Mouse (Mus musculus) forebrain, embryonic 13.5 days (tissue): ENCODE measurements at regions not wholly inside any gene's neighbourhood (a gene's known extent, or its start where the extent isn't known, plus 50 kb on each side); places are given as distances from the start of the nearest gene placed in this dataset.

Source experiments
- ATAC-seq: fragments of 200-750 bp; cut with Nextera tagmentation; 2 replicates; pipeline ENCODE4 v1.8.0; 2017
- H3K27ac ChIP-seq: fragments of 300-500 bp; sonication (generic); 2 replicates; pipeline ENCODE4 v1.5.1; 2015; ENCODE audit warnings: inconsistent platforms, mild to moderate bottlenecking, moderate library complexity
- H3K27me3 ChIP-seq: fragments of 300-500 bp; sonication (generic); 2 replicates; pipeline ENCODE4 v1.6.1; 2015; ENCODE audit warnings: mild to moderate bottlenecking, inconsistent platforms
- H3K36me3 ChIP-seq: fragments of 300-500 bp; sonication (generic); 2 replicates; pipeline ENCODE4 v1.6.1; 2015; ENCODE audit warnings: mild to moderate bottlenecking, inconsistent platforms; ENCODE audit not compliant: poor library complexity, severe bottlenecking
- H3K4me1 ChIP-seq: fragments of 300-500 bp; sonication (generic); 2 replicates; pipeline ENCODE4 v1.6.1; 2015; ENCODE audit warnings: inconsistent platforms
- H3K4me2 ChIP-seq: fragments of 300-500 bp; sonication (generic); 2 replicates; pipeline ENCODE4 v1.6.1; 2015; ENCODE audit warnings: inconsistent platforms, mild to moderate bottlenecking, moderate library complexity
- H3K4me3 ChIP-seq: fragments of 300-500 bp; sonication (generic); 2 replicates; pipeline ENCODE4 v1.5.1; 2015; ENCODE audit warnings: mild to moderate bottlenecking, inconsistent platforms
- H3K9ac ChIP-seq: fragments of 300-500 bp; sonication (generic); 2 replicates; pipeline ENCODE4 v1.6.1; 2015; ENCODE audit warnings: mild to moderate bottlenecking, inconsistent platforms
- H3K9me3 ChIP-seq: fragments of 300-500 bp; sonication (generic); replicated peaks from 2 replicates; pipeline ENCODE4 v1.6.1; 2016; ENCODE audit warnings: inconsistent platforms
- WGBS: fragments of 180-500 bp; shearing (Covaris S2); methylation state at CpG from one replicate; pipeline ENCODE4 v1.1.7; 2015; 5-methylcytosine and 5-hydroxymethylcytosine counted together

- 76% methylated on average over 5 of the region's 5 CpGs for WGBS
- Histone ChIP-seq H3K9me3 (no peaks in the 10 kb centered on the region), H3K4me3 (no peak overlapping the region), H3K9ac (no peak overlapping the region), H3K4me2 (no peak overlapping the region), H3K4me1 (no peaks in the 10 kb centered on the region), H3K36me3 (no peaks in the 10 kb centered on the region), H3K27ac (no peak overlapping the region), H3K27me3 (no peaks in the 10 kb centered on the region)
- no peak for ATAC-seq
These were observed 108.5 kb downstream of the Gm826 start for GRCm38 (mm10) chr2:160225450-160225849.

- H3K9ac ChIP-seq: no peak overlapping the region
- H3K4me2 ChIP-seq: no peak overlapping the region
- H3K27ac ChIP-seq: no peak overlapping the region
- ATAC-seq: no peak
- no peaks in the 10 kb centered on the region for H3K27me3 ChIP-seq
- no peaks in the 10 kb centered on the region for H3K36me3 ChIP-seq
- WGBS: 93% methylated on average over 8 of the region's 8 CpGs
- H3K9me3 ChIP-seq: no peaks in the 10 kb centered on the region
- no peaks in the 10 kb centered on the region for H3K4me1 ChIP-seq
- H3K4me3 ChIP-seq: no peak overlapping the region
These were observed 110.6 kb downstream of the Gm826 start for GRCm38 (mm10) chr2:160223366-160223765.

GRCm38 (mm10) chr2:160221772-160222171, 112.2 kb downstream of the Gm826 start:
- Histone ChIP-seq H3K27ac (no peak overlapping the region), H3K27me3 (no peaks in the 10 kb centered on the region), H3K4me2 (no peak overlapping the region), H3K36me3 (no peaks in the 10 kb centered on the region), H3K4me1 (no peaks in the 10 kb centered on the region), H3K9me3 (no peaks in the 10 kb centered on the region), H3K9ac (no peak overlapping the region), H3K4me3 (no peak overlapping the region)
- 14% methylated on average over 8 of the region's 11 CpGs for WGBS
- no peak for ATAC-seq

- ATAC-seq: no peak
- Histone ChIP-seq H3K36me3 (no peaks in the 10 kb centered on the region), H3K27ac (no peak overlapping the region), H3K4me2 (no peak overlapping the region), H3K9ac (no peak overlapping the region), H3K9me3 (no peaks in the 10 kb centered on the region), H3K4me3 (no peak overlapping the region), H3K4me1 (no peaks in the 10 kb centered on the region), H3K27me3 (no peaks in the 10 kb centered on the region)
- WGBS: 39% methylated on average over 7 of the region's 7 CpGs
These were observed 113.4 kb downstream of the Gm826 start for GRCm38 (mm10) chr2:160220562-160221021.

GRCm38 (mm10) chr2:160214032-160214812, 119.7 kb downstream of the Gm826 start:
- Histone ChIP-seq H3K9ac (no peak overlapping the region), H3K4me1 (no peaks in the 10 kb centered on the region), H3K4me3 (no peak overlapping the region), H3K27me3 (no peaks in the 10 kb centered on the region), H3K27ac (no peak overlapping the region), H3K36me3 (no peaks in the 10 kb centered on the region), H3K9me3 (no peaks in the 10 kb centered on the region), H3K4me2 (no peak overlapping the region)
- WGBS: 86% methylated on average over 10 of the region's 10 CpGs
- ATAC-seq: no peak

- ATAC-seq: no peak
- H3K4me3 ChIP-seq: no peak overlapping the region
- H3K4me1 ChIP-seq: no peaks in the 10 kb centered on the region
- WGBS: 75% methylated on average over 3 of the region's 3 CpGs
- H3K27me3 ChIP-seq: no peaks in the 10 kb centered on the region
- H3K9ac ChIP-seq: no peak overlapping the region
- no peak overlapping the region for H3K27ac ChIP-seq
- no peaks in the 10 kb centered on the region for H3K36me3 ChIP-seq
- no peak overlapping the region for H3K4me2 ChIP-seq
- no peaks in the 10 kb centered on the region for H3K9me3 ChIP-seq
These were observed 123.5 kb downstream of the Gm826 start for GRCm38 (mm10) chr2:160210507-160210906.

GRCm38 (mm10) chr2:160209589-160210264, 124.2 kb downstream of the Gm826 start:
- Histone ChIP-seq H3K9me3 (no peaks in the 10 kb centered on the region), H3K4me1 (no peaks in the 10 kb centered on the region), H3K4me3 (no peak overlapping the region), H3K27ac (no peak overlapping the region), H3K27me3 (no peaks in the 10 kb centered on the region), H3K4me2 (no peak overlapping the region), H3K9ac (no peak overlapping the region), H3K36me3 (no peaks in the 10 kb centered on the region)
- 92% methylated on average over 12 of the region's 12 CpGs for WGBS
- ATAC-seq: no peak

- 61% methylated on average over 3 of the region's 3 CpGs for WGBS
- Histone ChIP-seq H3K9ac (no peak overlapping the region), H3K4me1 (no peaks in the 10 kb centered on the region), H3K27ac (no peak overlapping the region), H3K36me3 (no peaks in the 10 kb centered on the region), H3K9me3 (no peaks in the 10 kb centered on the region), H3K4me3 (no peak overlapping the region), H3K27me3 (no peaks in the 10 kb centered on the region), H3K4me2 (no peak overlapping the region)
- no peak for ATAC-seq
These were observed 125.7 kb downstream of the Gm826 start for GRCm38 (mm10) chr2:160208295-160208694.

GRCm38 (mm10) chr2:160207226-160207625, 126.7 kb downstream of the Gm826 start:
- Histone ChIP-seq H3K36me3 (no peaks in the 10 kb centered on the region), H3K9ac (no peak overlapping the region), H3K27ac (no peak overlapping the region), H3K4me3 (no peak overlapping the region), H3K4me2 (no peak overlapping the region), H3K27me3 (no peaks in the 10 kb centered on the region), H3K4me1 (no peaks in the 10 kb centered on the region), H3K9me3 (no peaks in the 10 kb centered on the region)
- ATAC-seq: no peak
- WGBS: 82% methylated on average over 4 of the region's 4 CpGs

GRCm38 (mm10) chr2:160192661-160193060, 141.3 kb downstream of the Gm826 start:
- no peaks in the 10 kb centered on the region for H3K27me3 ChIP-seq
- no peaks in the 10 kb centered on the region for H3K9me3 ChIP-seq
- no peak for ATAC-seq
- H3K36me3 ChIP-seq: no peaks in the 10 kb centered on the region
- no peak overlapping the region for H3K27ac ChIP-seq
- H3K9ac ChIP-seq: no peak overlapping the region
- H3K4me3 ChIP-seq: no peak overlapping the region
- no peak overlapping the region for H3K4me2 ChIP-seq
- WGBS: 87% methylated on average over 4 of the region's 4 CpGs
- no peaks in the 10 kb centered on the region for H3K4me1 ChIP-seq

GRCm38 (mm10) chr2:160186106-160186505, 147.9 kb downstream of the Gm826 start:
- Histone ChIP-seq H3K4me3 (no peak overlapping the region), H3K36me3 (no peaks in the 10 kb centered on the region), H3K4me1 (no peaks in the 10 kb centered on the region), H3K9ac (no peak overlapping the region), H3K9me3 (no peaks in the 10 kb centered on the region), H3K27ac (no peak overlapping the region), H3K27me3 (no peaks in the 10 kb centered on the region), H3K4me2 (no peak overlapping the region)
- ATAC-seq: no peak
- WGBS: 83% methylated on average over 5 of the region's 5 CpGs

GRCm38 (mm10) chr2:160170975-160171515, 162.9 kb downstream of the Gm826 start:
- no peak for ATAC-seq
- Histone ChIP-seq H3K9ac (no peak overlapping the region), H3K9me3 (no peaks in the 10 kb centered on the region), H3K36me3 (no peaks in the 10 kb centered on the region), H3K27me3 (no peaks in the 10 kb centered on the region), H3K27ac (no peak overlapping the region), H3K4me1 (no peaks in the 10 kb centered on the region), H3K4me2 (no peak overlapping the region), H3K4me3 (no peak overlapping the region)
- WGBS: 73% methylated on average over 9 of the region's 9 CpGs
